Mouse (Mus musculus) embryonic fibroblast, embryonic 13.5 days (primary cell): ENCODE results near the gene Cenpe.

ENCODE experiments used
- CTCF ChIP-seq: IDR thresholded peaks from 2 replicates; pipeline ENCODE4 v1.5.1; 2011; ENCODE audit warnings: mild to moderate bottlenecking, control low read depth, low read length, moderate library complexity, borderline replicate concordance; ENCODE audit not compliant: insufficient read depth
- POLR2A ChIP-seq: IDR thresholded peaks from 2 replicates; pipeline ENCODE4 v1.6.1; 2011; ENCODE audit warnings: low read depth, mild to moderate bottlenecking, control low read depth, low read length, moderate library complexity

- TF ChIP-seq CTCF (no peak), POLR2A (no peak)
Measured at GRCm38 (mm10) chr3:135285256-135285655, 72.9 kb downstream of the Cenpe start.
